Mouse (Mus musculus) liver, embryonic 11.5 days (tissue): ENCODE data around the gene Ptpra. TPM values are rescaled to one million over a fixed set of nuclear protein-coding genes. Genes with fewer than 3 reads are reported as not detected.

Source experiments
- ATAC-seq: fragments of 200-750 bp; cut with Nextera tagmentation; replicated peaks from 2 replicates; pipeline ENCODE4 v1.8.0; 2017; ENCODE audit warnings: moderate number of reproducible peaks, mild to moderate bottlenecking, moderate TSS enrichment, moderate library complexity; ENCODE audit not compliant: low FRiP score
- DNase-seq: peaks from one replicate; pipeline ENCODE4 v3.0.0-alpha.2; 2017; ENCODE audit warnings: low spot score
- H3K27ac ChIP-seq: fragments of 300-500 bp; sonication (generic); 2 replicates; pipeline ENCODE4 v1.5.1; 2014; ENCODE audit warnings: mild to moderate bottlenecking, low read depth, low read length, control low read depth
- H3K27me3 ChIP-seq: fragments of 300-500 bp; sonication (generic); replicated peaks from 2 replicates; pipeline ENCODE4 v1.6.1; 2014; ENCODE audit warnings: low read length, mixed read lengths; ENCODE audit not compliant: control insufficient read depth, insufficient read depth
- H3K36me3 ChIP-seq: fragments of 300-500 bp; sonication (generic); 2 replicates; pipeline ENCODE4 v1.6.1; 2014; ENCODE audit warnings: mild to moderate bottlenecking, low read length, moderate library complexity, mixed read lengths; ENCODE audit not compliant: control insufficient read depth, insufficient read depth
- H3K4me1 ChIP-seq: fragments of 300-500 bp; sonication (generic); replicated peaks from 2 replicates; pipeline ENCODE4 v1.6.1; 2014; ENCODE audit warnings: low read length, mixed read lengths; ENCODE audit not compliant: control insufficient read depth, insufficient read depth
- H3K4me2 ChIP-seq: fragments of 300-500 bp; sonication (generic); 2 replicates; pipeline ENCODE4 v1.6.1; 2014; ENCODE audit warnings: mild to moderate bottlenecking, control low read depth, moderate library complexity
- H3K4me3 ChIP-seq: fragments of 300-500 bp; sonication (generic); 2 replicates; pipeline ENCODE4 v1.5.1; 2014; ENCODE audit warnings: low read depth, low read length, control low read depth
- H3K9ac ChIP-seq: fragments of 300-500 bp; sonication (generic); 2 replicates; pipeline ENCODE4 v1.6.1; 2014; ENCODE audit warnings: low read depth, low read length, control low read depth
- H3K9me3 ChIP-seq: fragments of 300-500 bp; sonication (generic); 2 replicates; pipeline ENCODE4 v1.6.1; 2016; ENCODE audit warnings: low read length, inconsistent platforms, mixed read lengths; ENCODE audit not compliant: control insufficient read depth
- WGBS: fragments of 180-500 bp; shearing (Covaris S2); extraction: QIAGEN DNeasy Blood & Tissue Kit; methylation state at CpG from one replicate; pipeline ENCODE4 v1.1.7; 2014; 5-methylcytosine and 5-hydroxymethylcytosine counted together
- polyA plus RNA-seq: library from polyadenylated mRNA; unstranded; fragments of >200 nt; fragmentation: Nextera tagmentation; extraction: Ambion mirVana; gene quantifications from 2 replicates; pipeline ENCODE4 v1.2.1, GENCODE M21; 2014

Ptpra gene
- polyA plus RNA-seq, 1 experiment from 2014 or later, result 66.2 TPM

GRCm38 (mm10) chr2:130577021-130577420 lies 126.9 kb downstream of the Ptpra start:
- DNase-seq (no peak), ATAC-seq (no peak)
- peaks cover 3% of the 10 kb centered on the region; the same call in 1 of the 2 replicates for H3K4me1 ChIP-seq
- H3K4me3 ChIP-seq, result peak overlapping the region; percentile 18
- no peaks in the 10 kb centered on the region for H3K9me3 ChIP-seq
- 5% methylated on average over 9 of the region's 9 CpGs for WGBS
- no peaks in the 10 kb centered on the region for H3K36me3 ChIP-seq
- no peak overlapping the region for H3K27ac ChIP-seq
- H3K9ac ChIP-seq, result no peak overlapping the region
- H3K4me2 ChIP-seq, result peak overlapping the region; percentile 44
- H3K27me3 ChIP-seq, result peaks cover 69% of the 10 kb centered on the region

GRCm38 (mm10) chr2:130577632-130578031 lies 127.6 kb downstream of the Ptpra start:
- Histone ChIP-seq H3K4me3 (no peak overlapping the region), H3K9ac (no peak overlapping the region), H3K9me3 (no peaks in the 10 kb centered on the region), H3K4me2 (peak overlapping the region; percentile 21; the same call in 1 of the 2 replicates), H3K27ac (no peak overlapping the region), H3K36me3 (no peaks in the 10 kb centered on the region), H3K4me1 (peaks cover 3% of the 10 kb centered on the region; the same call in 1 of the 2 replicates), H3K27me3 (peaks cover 75% of the 10 kb centered on the region)
- ATAC-seq, result peak; percentile 42
- no peak for DNase-seq
- WGBS, result 3% methylated on average over 12 of the region's 12 CpGs

DNA sequence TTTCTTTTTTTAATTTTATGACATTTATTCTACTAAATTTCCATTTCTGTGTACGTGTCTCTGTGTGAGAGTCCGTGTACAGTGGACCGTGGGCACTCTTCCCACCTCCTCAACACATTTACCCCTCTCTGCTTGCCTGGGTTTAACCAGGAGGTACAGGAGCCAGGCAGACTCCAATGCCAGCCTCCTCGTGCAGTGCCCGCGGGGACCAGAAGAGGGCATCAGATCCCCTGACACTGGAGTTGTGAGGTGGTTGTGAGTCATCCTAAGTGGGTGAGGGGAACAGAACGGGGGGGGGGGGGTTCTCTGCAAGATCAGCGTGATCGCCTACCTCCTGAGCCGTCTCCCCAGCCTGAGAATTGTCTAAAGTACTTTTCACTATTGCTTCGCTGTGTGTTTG lies 128.1 kb downstream of the Ptpra start:
- Histone ChIP-seq H3K9ac (no peak overlapping the region), H3K27ac (no peak overlapping the region), H3K4me3 (no peak overlapping the region), H3K4me2 (no peak overlapping the region), H3K4me1 (peaks cover 3% of the 10 kb centered on the region; the same call in 1 of the 2 replicates), H3K27me3 (peaks cover 80% of the 10 kb centered on the region), H3K36me3 (no peaks in the 10 kb centered on the region), H3K9me3 (no peaks in the 10 kb centered on the region)
- WGBS, result 18% methylated on average over 10 of the region's 11 CpGs
- ATAC-seq, result no peak
- DNase-seq, result no peak

DNA sequence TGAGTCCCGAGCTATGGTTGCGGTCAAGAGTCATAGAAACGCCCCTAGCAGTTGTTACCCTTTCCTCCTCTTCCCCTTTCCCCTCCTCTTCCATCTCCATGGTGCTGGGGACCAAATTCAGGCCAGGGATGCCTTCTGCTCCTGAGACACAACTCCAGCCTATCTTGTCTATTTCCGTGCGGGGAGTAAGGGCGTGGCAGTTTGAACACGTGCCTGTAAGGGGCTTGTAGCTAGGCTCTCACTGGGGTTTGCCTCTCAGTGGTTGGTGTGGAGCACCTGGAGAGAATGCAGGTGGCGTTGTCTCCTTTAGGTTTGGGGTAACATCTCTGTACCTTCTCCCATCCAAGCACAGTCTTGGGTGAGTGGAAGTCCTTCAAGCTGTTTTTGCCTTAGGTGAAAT lies 129.7 kb downstream of the Ptpra start:
- Histone ChIP-seq H3K36me3 (no peaks in the 10 kb centered on the region), H3K9ac (no peak overlapping the region), H3K9me3 (no peaks in the 10 kb centered on the region), H3K4me1 (peaks cover 3% of the 10 kb centered on the region; the same call in 1 of the 2 replicates), H3K27ac (no peak overlapping the region), H3K4me2 (no peak overlapping the region), H3K4me3 (no peak overlapping the region), H3K27me3 (peaks cover 81% of the 10 kb centered on the region)
- ATAC-seq (no peak), DNase-seq (no peak)
- 5% methylated on average over 8 of the region's 8 CpGs for WGBS

DNA sequence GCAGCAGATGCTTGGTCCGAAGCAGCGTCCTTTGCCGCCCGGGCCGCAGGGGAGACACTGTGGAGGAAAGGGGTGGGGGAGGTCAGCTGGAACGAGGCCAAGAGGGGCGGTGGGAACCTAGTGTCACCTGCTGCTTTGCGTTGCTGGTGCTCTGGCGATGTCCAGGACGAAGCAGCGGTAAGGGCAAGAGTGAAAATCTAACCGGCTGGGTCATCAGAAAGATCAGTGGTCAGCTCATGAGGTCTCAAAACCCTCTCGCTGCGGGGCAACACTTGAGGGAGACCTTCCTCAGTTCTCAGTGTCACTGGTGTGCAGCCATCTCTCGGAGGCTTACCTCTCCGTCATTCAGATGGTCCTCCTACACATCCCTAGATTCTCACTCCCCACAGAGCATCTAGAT lies 131.1 kb downstream of the Ptpra start:
- Histone ChIP-seq H3K9me3 (no peaks in the 10 kb centered on the region), H3K27me3 (peaks cover 71% of the 10 kb centered on the region), H3K4me3 (peak overlapping the region; percentile 24), H3K9ac (no peak overlapping the region), H3K4me1 (peaks cover 3% of the 10 kb centered on the region; the same call in 1 of the 2 replicates), H3K4me2 (peak overlapping the region; percentile 46), H3K27ac (no peak overlapping the region), H3K36me3 (no peaks in the 10 kb centered on the region)
- DNase-seq, result no peak
- no peak for ATAC-seq
- 6% methylated on average over 16 of the region's 16 CpGs for WGBS

DNA sequence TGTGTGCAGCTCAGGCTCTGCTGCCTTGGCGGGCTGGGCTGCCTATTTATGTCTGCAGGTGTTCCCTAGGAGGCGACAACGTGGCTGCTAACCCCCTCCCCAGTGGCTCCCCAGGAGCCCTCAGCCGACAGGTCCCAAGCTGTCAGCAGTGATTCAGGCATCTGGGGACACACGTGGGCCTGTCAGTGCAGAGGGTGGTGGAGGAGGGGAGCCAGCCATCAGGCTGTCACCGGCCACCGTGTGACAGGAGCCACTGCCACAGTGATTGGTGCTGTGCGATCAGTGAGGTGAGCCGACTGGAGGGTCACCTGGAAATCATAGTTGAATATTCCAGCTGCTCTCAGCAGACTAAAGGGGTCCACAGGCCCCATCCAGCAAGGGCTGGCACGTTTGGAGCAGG lies 132.5 kb downstream of the Ptpra start, which contains the start of gene Avp:
Gene Avp (minus strand): TSS at position 3 of the 400 bp plus-strand sequence.
- WGBS, result 39% methylated on average over 10 of the region's 10 CpGs
- H3K36me3 ChIP-seq, result no peaks in the 10 kb centered on the region
- H3K4me2 ChIP-seq, result no peak within 1 kb of the TSS
- H3K9ac ChIP-seq, result no peak within 1 kb of the TSS
- H3K4me3 ChIP-seq, result no peak within 1 kb of the TSS
- H3K9me3 ChIP-seq, result no peaks in the 10 kb centered on the region
- H3K4me1 ChIP-seq, result no peaks in the 10 kb centered on the region; the same call in 1 of the 2 replicates
- peaks cover 57% of the 10 kb centered on the region for H3K27me3 ChIP-seq
- no peak within 1 kb of the TSS for H3K27ac ChIP-seq
- no peak for ATAC-seq
- no peak for DNase-seq

DNA sequence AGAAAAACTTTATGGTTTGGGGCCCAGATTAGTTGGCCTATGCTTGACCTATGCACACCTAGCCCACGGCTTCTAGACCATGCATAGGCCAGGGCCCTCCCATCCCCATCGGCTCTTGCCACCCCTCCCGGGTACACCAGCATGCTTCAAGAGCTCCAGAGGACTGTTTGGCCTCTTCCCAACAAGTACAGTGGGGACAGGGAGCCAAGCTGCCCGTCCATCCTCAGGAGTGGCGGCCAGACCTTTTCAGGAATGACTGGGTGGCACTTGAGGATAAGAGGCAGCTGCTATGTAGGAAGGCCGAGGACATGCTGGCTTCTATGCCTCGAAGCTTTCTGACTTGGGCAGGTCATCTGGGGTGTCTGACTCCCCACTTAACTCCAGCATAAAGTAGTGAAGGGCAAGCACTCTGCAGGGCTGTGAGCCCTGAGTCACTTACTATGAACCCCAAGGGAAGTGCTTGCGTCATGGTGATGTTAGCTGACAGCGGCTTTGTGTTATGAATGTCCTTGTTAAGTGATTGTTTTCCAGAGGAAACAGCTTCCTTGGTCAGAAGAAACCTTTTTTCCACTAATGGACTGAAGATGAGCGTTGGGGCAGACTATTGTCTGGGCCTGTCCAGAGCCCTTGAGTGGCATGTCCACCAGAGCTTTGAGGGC lies 134.0 kb downstream of the Ptpra start:
- Histone ChIP-seq H3K4me1 (no peaks in the 10 kb centered on the region; the same call in 1 of the 2 replicates), H3K4me3 (no peak overlapping the region), H3K9me3 (no peaks in the 10 kb centered on the region), H3K27ac (no peak overlapping the region), H3K4me2 (no peak overlapping the region), H3K36me3 (no peaks in the 10 kb centered on the region), H3K9ac (no peak overlapping the region), H3K27me3 (peaks cover 42% of the 10 kb centered on the region)
- ATAC-seq (no peak), DNase-seq (no peak)
- 77% methylated on average over 10 of the region's 10 CpGs for WGBS

- 81% methylated on average over 6 of the region's 6 CpGs for WGBS
- no peak overlapping the region for H3K27ac ChIP-seq
- DNase-seq (no peak), ATAC-seq (no peak)
- H3K4me3 ChIP-seq, result no peak overlapping the region
- H3K4me2 ChIP-seq, result no peak overlapping the region
- peaks cover 4% of the 10 kb centered on the region; the same call in 1 of the 2 replicates for H3K36me3 ChIP-seq
- no peaks in the 10 kb centered on the region for H3K4me1 ChIP-seq
- no peaks in the 10 kb centered on the region for H3K9me3 ChIP-seq
- peaks cover 22% of the 10 kb centered on the region for H3K27me3 ChIP-seq
- no peak overlapping the region for H3K9ac ChIP-seq
These were observed 135.9 kb downstream of the Ptpra start for GRCm38 (mm10) chr2:130586016-130586415.

DNA sequence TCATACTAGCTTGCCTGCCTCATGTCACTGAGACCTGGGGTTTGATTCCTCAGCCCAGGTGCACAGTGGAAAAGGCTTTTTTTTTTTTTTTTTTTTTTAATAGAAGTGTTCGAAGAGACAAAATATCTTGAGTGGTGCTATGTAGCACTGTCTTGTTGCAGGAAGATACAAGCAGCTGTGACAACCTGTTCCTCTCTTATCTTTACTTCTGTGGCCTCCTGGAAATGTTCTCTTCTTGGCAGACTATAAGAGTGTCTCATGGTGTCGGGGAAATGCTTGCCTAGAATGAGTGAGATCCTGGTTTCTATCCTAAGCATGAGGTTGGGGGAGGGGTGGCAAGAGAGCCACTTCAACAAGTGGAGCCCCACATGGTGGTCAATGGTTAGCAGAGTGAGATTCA lies 138.3 kb downstream of the Ptpra start:
- no peak overlapping the region for H3K4me2 ChIP-seq
- H3K4me3 ChIP-seq, result no peak overlapping the region
- H3K9ac ChIP-seq, result no peak overlapping the region
- peaks cover 11% of the 10 kb centered on the region; the same call in 1 of the 2 replicates for H3K36me3 ChIP-seq
- H3K27ac ChIP-seq, result no peak overlapping the region
- DNase-seq (no peak), ATAC-seq (no peak)
- WGBS, result 50% methylated on average over 2 of the region's 2 CpGs
- no peaks in the 10 kb centered on the region for H3K9me3 ChIP-seq
- no peaks in the 10 kb centered on the region for H3K4me1 ChIP-seq
- no peaks in the 10 kb centered on the region; the same call in 1 of the 2 replicates for H3K27me3 ChIP-seq
